Mouse (Mus musculus) midbrain, embryonic 10.5 days (tissue): ENCODE data around the gene Ache. TPM values are rescaled to one million over a fixed set of nuclear protein-coding genes. Genes with fewer than 3 reads are reported as not detected.

Experiments
- DNase-seq: peaks from one replicate; pipeline ENCODE4 v3.0.0-alpha.2; 2017; ENCODE audit warnings: low spot score
- H3K27ac ChIP-seq: fragments of 300-500 bp; sonication (generic); replicated peaks from 2 replicates; pipeline ENCODE4 v1.5.1; 2016; ENCODE audit warnings: mild to moderate bottlenecking
- H3K27me3 ChIP-seq: fragments of 300-500 bp; sonication (generic); 2 replicates; pipeline ENCODE4 v1.6.1; 2016; ENCODE audit warnings: low read depth, mild to moderate bottlenecking; ENCODE audit not compliant: poor library complexity, severe bottlenecking
- H3K36me3 ChIP-seq: fragments of 300-500 bp; sonication (generic); 2 replicates; pipeline ENCODE4 v1.6.1; 2016; ENCODE audit warnings: mild to moderate bottlenecking, moderate library complexity
- H3K4me1 ChIP-seq: fragments of 300-500 bp; sonication (generic); 2 replicates; pipeline ENCODE4 v1.6.1; 2016
- H3K4me3 ChIP-seq: fragments of 300-500 bp; sonication (generic); 2 replicates; pipeline ENCODE4 v1.5.1; 2016; ENCODE audit warnings: mild to moderate bottlenecking, moderate library complexity
- H3K9me3 ChIP-seq: fragments of 300-500 bp; sonication (generic); replicated peaks from 2 replicates; pipeline ENCODE4 v1.6.1; 2016; ENCODE audit warnings: mild to moderate bottlenecking
- WGBS: fragments of 180-500 bp; shearing (Covaris S2); methylation state at CpG from one replicate; pipeline ENCODE4 v1.1.7; 2016; 5-methylcytosine and 5-hydroxymethylcytosine counted together
- microRNA-seq: library from miRNA; unstranded; fragments of <30 nt; microRNA quantifications from one replicate; pipeline ENCODE4, GENCODE M21; 2017
- polyA plus RNA-seq: library from polyadenylated mRNA; unstranded; fragments of >200 nt; fragmentation: Nextera tagmentation; extraction: Ambion mirVana; gene quantifications from 2 replicates; pipeline ENCODE4 v1.2.1, GENCODE M21; 2016

Ache gene
- polyA plus RNA-seq, 1 experiment from 2014 or later, result 3.4 TPM

GRCm38 (mm10) chr5:137342407-137343012 lies 55.2 kb downstream of the Ache start:
- no peak overlapping the region for H3K4me3 ChIP-seq
- whole genome bisulfite sequencing, result 84% methylated on average over 7 of the region's 7 CpGs

GRCm38 (mm10) chr5:137343412-137343811 lies 56.1 kb downstream of the Ache start:
- 91% methylated on average over 5 of the region's 5 CpGs for WGBS
- H3K36me3 ChIP-seq, result no peaks in the 10 kb centered on the region
- H3K9me3 ChIP-seq, result no peaks in the 10 kb centered on the region
- H3K4me3 ChIP-seq, result no peak overlapping the region
- H3K27ac ChIP-seq, result no peak overlapping the region
- DNase-seq, result no peak
- peaks cover 48% of the 10 kb centered on the region for H3K4me1 ChIP-seq
- H3K27me3 ChIP-seq, result no peaks in the 10 kb centered on the region

More at GRCm38 (mm10) chr5:137342407-137343012, 55.2 kb downstream of the Ache start:
- H3K27ac ChIP-seq, result no peak overlapping the region
- no peaks in the 10 kb centered on the region for H3K36me3 ChIP-seq
- no peak for DNase-seq
- peaks cover 47% of the 10 kb centered on the region for H3K4me1 ChIP-seq
- H3K27me3 ChIP-seq, result no peaks in the 10 kb centered on the region
- no peaks in the 10 kb centered on the region for H3K9me3 ChIP-seq

GRCm38 (mm10) chr5:137343869-137344268 lies 56.5 kb downstream of the Ache start:
- Histone ChIP-seq H3K4me3 (no peak overlapping the region), H3K27ac (no peak overlapping the region), H3K9me3 (no peaks in the 10 kb centered on the region), H3K27me3 (no peaks in the 10 kb centered on the region), H3K4me1 (peaks cover 48% of the 10 kb centered on the region), H3K36me3 (no peaks in the 10 kb centered on the region)
- no peak for DNase-seq

Small RNAs within 50 kb of the gene (microRNA-seq; reads per million reads assigned to microRNA genes)
- gene Mir7036 (1.8 reads per million), gene Mir8116 (0.90 reads per million)

Other genes starting within 250 kb of the Ache start
- gene Ap1s1, start 241.4 kb upstream of the Ache start, polyA plus RNA-seq, result 209 and 228 TPM in 2 replicates
- gene Serpine1, start 215.3 kb upstream of the Ache start, polyA plus RNA-seq, result 0.07 and 0.11 TPM in 2 replicates
- 3.9 and 5.4 TPM in 2 replicates for gene Trim56, start 171.3 kb upstream of the Ache start, polyA plus RNA-seq
- not detected in 2 replicates for gene Muc3, start 138.2 kb upstream of the Ache start, polyA plus RNA-seq
- gene Muc3a, start 75.1 kb upstream of the Ache start, polyA plus RNA-seq, result 0.14 TPM in 1 of 2 replicates, not detected in the other
- 9.6 and 11.0 TPM in 2 replicates for gene Ufsp1, start 7.1 kb downstream of the Ache start, polyA plus RNA-seq
- 190 and 192 TPM in 2 replicates for gene Srrt, start 20.2 kb downstream of the Ache start, polyA plus RNA-seq
- 61.0 and 61.1 TPM in 2 replicates for gene Trip6, start 26.9 kb downstream of the Ache start, polyA plus RNA-seq
- gene Slc12a9, start 46.1 kb downstream of the Ache start, polyA plus RNA-seq, result 12.0 and 14.3 TPM in 2 replicates
- gene Ephb4, start 62.6 kb downstream of the Ache start, polyA plus RNA-seq, result 28.9 and 30.0 TPM in 2 replicates
- 0.07 and 0.09 TPM in 2 replicates for gene Zan, start 189.5 kb downstream of the Ache start, polyA plus RNA-seq
- 54.1 and 55.3 TPM in 2 replicates for gene Pop7, start 215.0 kb downstream of the Ache start, polyA plus RNA-seq
- 15.1 and 16.4 TPM in 2 replicates for gene Gigyf1, start 231.0 kb downstream of the Ache start, polyA plus RNA-seq
- gene Epo, start 245.7 kb downstream of the Ache start, polyA plus RNA-seq, result 2.6 and 5.5 TPM in 2 replicates
- 400 and 414 TPM in 2 replicates for gene Gnb2, start 246.0 kb downstream of the Ache start, polyA plus RNA-seq